Mouse (Mus musculus) liver, adult 2 months (tissue): ENCODE measurements around the gene Gm48552.

Experiments
- CTCF ChIP-seq: fragments of 200-500 bp; IDR thresholded peaks from 2 replicates; pipeline ENCODE4 v1.5.1; 2011; ENCODE audit warnings: low read depth, low read length, control low read depth
- POLR2A ChIP-seq: fragments of 200-500 bp; IDR thresholded peaks from 2 replicates; pipeline ENCODE4 v1.6.1; 2011; ENCODE audit warnings: low read length, control low read depth; ENCODE audit not compliant: insufficient read depth; ENCODE audit errors: extremely low read depth

GRCm38 (mm10) chr10:81422191-81422590, 33.4 kb downstream of the Gm48552 start:
- TF ChIP-seq CTCF (no peak), POLR2A (no peak)
